Mouse (Mus musculus) 416B (cell line): ENCODE results near the gene Gm11985.

Experiments used
- DNase-seq: peaks from one replicate; pipeline ENCODE4 v3.0.0; 2011; ENCODE audit warnings: low read depth

The Gm11985 gene

DNA sequence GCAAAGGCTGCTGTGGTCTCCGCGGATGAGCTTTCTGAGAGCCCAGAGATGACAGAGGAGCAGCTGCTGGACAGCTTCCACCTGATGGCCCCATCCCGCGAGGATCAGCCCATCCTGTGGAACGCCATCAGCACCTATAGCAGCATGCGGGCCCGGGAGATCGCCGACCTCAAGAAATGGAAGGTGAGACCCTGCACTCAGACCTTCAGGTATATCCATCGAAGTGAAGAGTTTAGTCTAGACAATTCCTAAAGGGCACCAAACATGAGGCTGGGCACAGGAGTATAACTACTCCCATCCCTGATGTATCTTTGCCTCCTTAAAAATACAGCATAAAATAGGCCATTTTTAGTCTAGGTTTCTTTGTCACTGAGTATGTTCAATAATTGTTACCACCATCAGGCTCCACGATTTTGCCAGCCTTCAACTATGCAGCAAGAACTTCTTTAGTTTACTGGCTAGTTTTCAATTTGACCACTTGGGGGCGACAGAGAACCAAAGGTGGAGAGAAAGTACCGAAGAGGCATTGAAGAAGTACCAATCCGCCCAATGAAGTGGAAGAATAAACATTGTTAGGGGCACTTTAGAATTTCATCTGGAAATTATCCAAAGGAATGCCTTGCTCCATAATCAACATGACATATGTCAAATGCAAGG, 11.5 kb upstream of the Gm11985 start:
- DNase-seq, result peak; percentile 54

GRCm38 (mm10) chr11:7198481-7199256, 10.3 kb upstream of the Gm11985 start:
- DNase-seq, result no peak

DNA sequence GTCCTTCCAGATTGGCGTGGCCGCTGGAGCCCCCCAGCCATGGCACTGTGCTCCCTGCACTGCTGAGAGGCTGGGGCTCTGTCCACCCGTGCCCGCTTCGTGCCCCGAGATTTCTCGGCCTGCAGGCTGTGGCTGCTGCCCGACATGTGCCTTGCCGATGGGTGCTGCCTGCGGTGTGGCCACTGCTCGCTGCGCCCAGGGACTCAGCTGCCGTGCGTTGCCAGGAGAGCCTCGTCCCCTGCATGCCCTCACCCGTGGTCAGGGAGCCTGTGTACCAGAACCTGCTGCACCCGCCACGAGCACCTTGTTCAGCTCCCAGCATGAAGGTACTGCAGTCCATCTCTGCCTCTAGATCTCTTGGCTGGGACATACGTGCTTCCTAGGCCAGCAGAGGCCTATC, 9.6 kb upstream of the Gm11985 start:
- DNase-seq, result no peak

- no peak for DNase-seq
Measured at GRCm38 (mm10) chr11:7197491-7197941, 9.1 kb upstream of the Gm11985 start, which contains the start of gene Igfbp1. Gene Igfbp1 (plus strand): TSS chr11:7197782.

DNA sequence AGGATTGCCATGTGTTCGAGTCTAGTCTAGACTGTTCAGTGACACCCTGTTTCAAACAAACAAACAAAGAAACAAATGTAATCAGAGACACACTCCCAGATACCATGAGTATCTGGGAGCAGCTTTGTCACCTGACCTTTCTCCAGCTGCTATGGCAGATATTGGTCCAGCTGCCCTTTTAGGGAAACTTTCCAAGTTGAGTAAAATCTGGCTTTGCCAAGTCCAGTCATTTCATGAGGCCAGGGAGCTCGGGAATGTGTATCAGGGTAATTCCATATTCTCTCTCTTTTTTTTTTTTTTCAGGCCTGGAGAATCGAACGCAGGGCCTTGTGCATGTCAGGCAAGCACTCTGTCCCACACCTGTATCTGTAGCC, 6.9 kb upstream of the Gm11985 start:
- DNase-seq, result no peak

- no peak for DNase-seq
Measured at GRCm38 (mm10) chr11:7194432-7195311, 6.3 kb upstream of the Gm11985 start.

DNA sequence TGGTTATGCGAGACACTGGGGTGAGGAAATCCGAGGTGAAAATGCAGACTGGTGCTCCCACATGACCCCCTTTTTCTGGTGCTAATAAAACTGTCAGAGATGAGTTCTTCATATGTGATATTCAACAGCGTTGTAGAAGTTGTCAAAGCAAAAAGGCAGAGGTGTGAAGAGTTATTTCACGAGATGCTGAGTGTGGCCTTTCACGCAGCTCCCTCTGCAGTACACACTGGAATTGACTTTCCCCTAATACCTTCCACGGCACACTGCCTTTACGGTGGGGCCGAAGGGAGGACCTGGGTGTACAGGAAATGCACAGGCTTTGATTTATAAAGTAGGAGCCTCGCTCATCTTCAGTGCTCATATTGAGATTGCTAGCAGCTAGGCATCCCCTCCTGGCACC, 4.8 kb upstream of the Gm11985 start:
- no peak for DNase-seq

GRCm38 (mm10) chr11:7192710-7193109, 4.3 kb upstream of the Gm11985 start:
- DNase-seq, result no peak

GRCm38 (mm10) chr11:7187472-7187871, 897 bp downstream of the Gm11985 start:
- no peak for DNase-seq

GRCm38 (mm10) chr11:7184420-7184819, 3.9 kb downstream of the Gm11985 start:
- no peak for DNase-seq

GRCm38 (mm10) chr11:7182409-7183042, 5.8 kb downstream of the Gm11985 start:
- DNase-seq, result no peak

GRCm38 (mm10) chr11:7179276-7179675, 9.1 kb downstream of the Gm11985 start:
- DNase-seq, result no peak

GRCm38 (mm10) chr11:7178724-7179123, 9.6 kb downstream of the Gm11985 start:
- no peak for DNase-seq

GRCm38 (mm10) chr11:7173664-7174063, 14.7 kb downstream of the Gm11985 start:
- no peak for DNase-seq

DNA sequence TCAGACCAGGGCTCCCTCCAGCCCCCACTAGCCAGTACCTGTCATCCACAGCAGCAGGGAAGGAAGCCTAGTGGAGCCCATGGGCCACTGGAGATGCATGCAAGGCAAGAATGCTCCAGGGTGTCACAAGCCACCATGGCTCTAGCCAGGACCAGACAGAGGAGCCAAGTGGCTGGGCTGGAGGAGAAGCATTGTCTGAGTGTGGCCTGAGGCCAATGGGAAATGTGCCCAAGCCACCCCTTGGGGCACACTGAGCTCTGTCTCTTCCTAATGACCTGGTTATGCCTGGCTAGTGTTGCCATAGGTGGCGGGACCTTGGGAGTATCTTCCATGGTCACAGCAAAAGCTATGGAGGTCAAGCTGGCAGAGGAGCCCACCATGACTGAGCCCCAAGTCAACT, 18.7 kb downstream of the Gm11985 start:
- DNase-seq, result no peak

DNA sequence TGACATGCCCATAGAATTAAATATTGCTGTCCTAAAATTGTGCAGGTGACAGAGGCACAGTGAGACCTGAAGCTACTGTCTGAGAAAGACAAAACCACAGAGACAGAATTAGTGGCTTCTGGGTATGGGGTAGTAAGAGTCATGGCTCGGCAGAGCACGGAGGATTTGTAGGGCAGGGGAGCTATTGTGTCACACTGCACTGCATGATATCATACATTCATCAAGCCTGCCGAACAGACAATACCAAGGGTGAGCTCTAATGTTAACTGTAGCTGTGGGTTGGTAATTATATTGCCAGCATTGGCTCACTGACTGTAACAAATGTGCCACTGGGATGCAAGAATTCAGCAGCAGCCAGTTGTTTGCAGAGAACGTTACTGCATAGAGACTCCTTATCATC, 24.0 kb downstream of the Gm11985 start:
- no peak for DNase-seq

DNA sequence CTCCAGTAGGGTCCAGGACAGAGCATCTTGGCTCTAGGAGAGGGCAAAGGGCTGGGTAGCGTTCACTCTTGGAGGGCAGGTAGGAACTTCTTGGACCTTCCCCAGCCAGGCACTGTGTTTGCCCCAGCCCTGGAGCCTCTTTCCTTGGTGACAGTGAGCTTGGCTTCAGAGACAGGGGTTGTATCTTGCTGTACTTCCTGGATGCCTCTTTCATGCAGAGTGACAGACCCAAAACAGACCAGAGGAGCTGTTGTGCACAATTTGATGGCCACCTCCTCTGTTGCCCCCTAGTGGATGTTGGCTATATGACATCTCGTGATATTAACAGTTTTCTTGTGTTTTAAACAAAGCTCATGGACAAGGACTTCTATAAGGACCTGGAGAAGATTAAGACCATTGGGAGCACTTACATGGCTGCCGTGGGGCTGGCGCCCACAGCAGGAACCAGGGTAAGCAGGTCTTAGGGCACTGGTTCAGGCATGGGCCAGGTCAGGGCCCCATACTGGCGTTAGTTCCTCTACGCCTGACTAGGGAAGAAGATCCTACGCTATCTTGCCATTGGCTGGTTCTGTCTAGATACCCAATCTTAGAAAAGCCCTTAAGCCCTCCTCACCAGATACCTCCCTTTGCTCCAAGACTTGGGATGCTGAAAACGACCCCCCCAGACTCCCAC, 26.7 kb downstream of the Gm11985 start:
- DNase-seq, result peak; percentile 34

DNA sequence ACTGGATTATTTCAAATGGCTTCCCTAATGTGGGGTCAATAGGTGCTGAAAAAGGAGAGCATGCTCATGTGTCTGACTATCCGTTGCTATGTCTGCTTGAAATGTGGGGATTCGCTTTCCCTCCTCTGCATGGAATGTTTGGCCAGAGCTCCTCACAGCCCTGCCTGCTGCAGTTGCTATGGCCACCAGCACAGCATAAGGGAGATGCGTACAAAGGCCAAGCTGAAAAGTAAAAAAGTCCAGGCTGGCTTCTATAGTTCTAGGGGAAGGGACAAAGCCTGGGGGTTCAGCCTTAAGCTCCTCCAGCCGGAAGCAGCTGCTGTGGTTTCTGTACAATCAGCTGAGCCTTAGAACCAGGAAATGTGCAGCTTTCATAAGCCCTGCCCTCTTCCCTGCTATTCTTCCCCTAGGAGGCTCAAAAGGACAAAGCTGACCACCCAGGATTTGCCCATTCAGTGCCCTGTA, 27.7 kb downstream of the Gm11985 start:
- peak; percentile 11 for DNase-seq

- no peak for DNase-seq
Measured at GRCm38 (mm10) chr11:7160146-7160545, 28.2 kb downstream of the Gm11985 start.

- no peak for DNase-seq
Measured at GRCm38 (mm10) chr11:7158196-7158595, 30.2 kb downstream of the Gm11985 start.

DNA sequence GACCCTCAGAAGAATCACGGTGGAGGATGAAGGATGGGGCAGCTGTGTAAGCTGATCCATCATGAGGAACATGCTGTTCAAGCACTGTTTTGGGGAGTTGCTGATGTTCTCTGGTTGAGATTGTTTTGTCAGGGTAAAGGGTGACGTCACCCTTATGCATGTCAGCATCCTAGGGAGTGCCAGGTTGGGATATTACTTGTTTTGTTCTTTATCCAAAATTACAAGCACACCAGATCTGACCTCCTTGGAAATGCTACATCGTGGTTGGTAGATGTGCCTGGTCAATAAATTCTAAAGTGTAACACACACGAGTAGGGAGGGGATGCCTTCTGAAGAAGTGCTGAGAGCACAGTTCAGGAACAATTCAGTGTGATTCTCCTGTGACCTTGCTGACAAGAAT, 31.9 kb downstream of the Gm11985 start:
- no peak for DNase-seq
